Mouse (Mus musculus): ENCODE measurements around the gene Nell2. TPM values are rescaled to one million over a fixed set of nuclear protein-coding genes. Genes with fewer than 3 reads are reported as not detected.

The Nell2 gene
- polyA plus RNA-seq, 1 experiment, result not detected

DNA sequence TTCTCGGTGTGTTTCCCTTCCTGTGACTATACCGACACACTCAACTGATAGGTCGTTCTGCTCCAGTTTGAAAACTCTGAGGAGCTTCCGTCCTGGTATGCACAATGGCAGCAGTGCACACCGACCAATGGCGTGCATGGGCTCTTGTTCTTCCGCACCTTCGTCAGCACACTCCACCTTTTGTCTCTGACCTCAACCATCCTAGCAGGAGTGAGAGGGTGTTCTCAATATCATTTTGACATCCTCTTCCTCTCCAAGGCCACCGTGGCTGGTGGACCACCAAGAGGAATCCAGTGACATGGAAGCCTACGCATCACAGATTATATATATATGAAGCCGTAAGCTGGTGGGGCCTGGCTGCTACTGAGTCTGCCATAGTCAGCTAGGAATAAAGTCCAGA lies 282.8 kb downstream of the Nell2 start:
- no peak for TF ChIP-seq GATA1 (IDR thresholded peaks at IDR 0.05; ENCODE audit: low read length)

DNA sequence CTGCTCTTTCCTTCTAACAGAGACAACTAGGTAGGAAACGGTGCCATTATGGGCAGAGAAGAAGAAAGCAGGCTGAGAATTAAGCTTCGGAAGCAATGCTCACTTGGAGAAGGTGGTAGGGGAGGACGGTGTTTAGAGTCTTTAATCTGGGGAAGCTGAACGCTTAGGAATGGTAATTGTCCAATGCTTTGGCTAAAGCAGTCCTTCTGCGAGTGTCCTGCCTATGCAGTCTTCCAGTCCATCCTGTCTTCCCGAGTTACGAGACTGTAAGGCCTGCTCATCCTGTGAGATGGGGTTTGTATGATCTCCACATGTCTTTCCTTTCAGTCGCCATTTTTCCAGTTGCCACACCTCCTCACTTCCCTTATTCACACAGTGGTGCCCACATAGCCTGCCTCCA lies 284.5 kb downstream of the Nell2 start:
- no peak for TF ChIP-seq GATA1 (IDR thresholded peaks at IDR 0.05; ENCODE audit: low read length)

DNA sequence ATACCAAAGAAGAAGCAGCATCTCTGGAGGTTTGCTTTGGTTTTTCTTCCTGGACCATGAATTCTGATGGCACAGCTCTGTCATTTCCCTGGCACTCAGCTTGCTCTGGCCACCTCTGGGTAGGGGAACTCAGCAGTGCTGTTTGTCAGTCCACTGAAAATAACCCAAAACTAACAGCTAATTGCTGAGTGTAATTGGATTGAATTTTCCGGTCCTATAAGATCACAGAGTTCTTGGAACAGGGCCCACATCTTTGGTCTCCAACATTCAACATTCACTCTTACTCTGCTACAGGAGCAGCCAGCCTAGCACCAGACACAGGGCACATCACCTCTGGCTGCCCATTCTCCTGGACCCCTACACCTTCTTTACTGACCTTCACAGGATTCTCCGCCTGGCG lies 287.2 kb downstream of the Nell2 start:
- no peak for TF ChIP-seq GATA1 (IDR thresholded peaks at IDR 0.05; ENCODE audit: low read length)

DNA sequence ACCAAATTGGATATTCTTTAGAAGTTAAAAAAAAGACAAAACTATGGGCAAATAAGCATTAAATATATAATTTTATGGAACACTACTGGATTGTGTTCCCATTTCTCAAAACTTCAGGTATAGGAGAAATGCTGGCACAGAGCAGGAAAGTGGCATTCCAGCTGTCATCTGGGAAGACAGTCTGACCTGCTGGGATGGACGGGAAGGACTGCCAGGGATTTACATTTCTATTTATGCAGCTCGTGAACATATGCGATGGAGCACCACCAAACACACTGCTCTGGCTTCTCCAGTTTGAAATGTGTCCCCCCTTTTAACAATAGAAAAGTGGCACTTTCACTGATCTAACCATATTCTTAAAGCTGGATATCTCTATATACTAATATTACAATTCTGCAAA lies 291.9 kb downstream of the Nell2 start:
- no peak for TF ChIP-seq GATA1 (IDR thresholded peaks at IDR 0.05; ENCODE audit: low read length)

DNA sequence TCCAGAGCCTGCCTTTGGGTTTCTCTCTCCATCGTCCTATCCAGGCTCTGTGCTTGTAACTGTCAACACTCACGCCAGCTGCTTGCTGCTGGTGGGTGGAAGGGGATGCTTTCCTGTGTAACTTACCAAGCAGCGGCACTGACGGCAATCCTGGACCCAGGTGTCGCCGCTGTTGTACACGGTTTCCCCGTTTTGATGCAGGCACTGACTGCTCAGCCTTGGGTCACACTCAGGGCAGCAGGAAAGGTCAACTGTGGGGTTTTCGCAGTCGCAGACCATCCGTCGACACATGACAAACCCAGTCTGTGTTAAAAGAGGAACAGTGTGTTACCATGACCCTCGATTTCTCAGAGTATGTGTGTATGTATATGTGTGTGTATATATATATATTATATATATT lies 297.2 kb downstream of the Nell2 start:
- TF ChIP-seq GATA1 (IDR thresholded peaks at IDR 0.05; ENCODE audit: low read length), result no peak

DNA sequence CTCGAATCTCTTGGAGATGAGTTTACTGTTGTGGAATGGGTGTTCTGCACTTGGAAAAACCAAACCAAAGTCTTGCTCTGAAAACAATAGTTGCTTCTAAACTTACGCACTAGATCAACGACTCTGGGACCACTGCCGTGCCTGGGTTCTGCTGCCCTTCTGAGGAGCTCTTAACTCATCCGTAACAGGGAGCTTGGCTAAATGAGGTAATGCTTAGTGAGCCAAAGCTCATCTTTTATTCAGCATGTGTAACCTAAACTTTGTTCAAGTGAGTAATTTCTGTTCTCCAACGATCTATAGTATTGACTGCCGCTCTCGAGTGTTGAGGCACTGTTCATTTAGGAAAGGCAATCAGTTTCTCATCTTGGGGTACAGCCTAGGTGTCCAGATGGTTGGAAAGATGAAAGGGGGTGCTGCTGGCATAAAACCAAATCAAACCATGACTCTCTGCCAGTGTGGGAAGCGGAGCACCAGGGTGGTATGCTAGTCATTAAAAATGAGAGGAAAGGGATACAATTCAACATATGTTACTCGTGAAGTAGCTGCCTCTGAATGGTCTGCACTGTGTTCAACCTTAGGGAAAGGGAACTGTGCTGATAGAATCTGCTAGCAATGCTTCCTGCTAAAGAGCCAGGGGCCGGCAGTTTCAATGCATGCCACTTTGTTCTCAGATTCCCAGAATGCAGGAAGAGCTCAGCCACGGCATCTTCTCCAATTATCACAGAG lies 311.6 kb downstream of the Nell2 start:
- TF ChIP-seq GATA1 (IDR thresholded peaks at IDR 0.05; ENCODE audit: low read length), result no peak

DNA sequence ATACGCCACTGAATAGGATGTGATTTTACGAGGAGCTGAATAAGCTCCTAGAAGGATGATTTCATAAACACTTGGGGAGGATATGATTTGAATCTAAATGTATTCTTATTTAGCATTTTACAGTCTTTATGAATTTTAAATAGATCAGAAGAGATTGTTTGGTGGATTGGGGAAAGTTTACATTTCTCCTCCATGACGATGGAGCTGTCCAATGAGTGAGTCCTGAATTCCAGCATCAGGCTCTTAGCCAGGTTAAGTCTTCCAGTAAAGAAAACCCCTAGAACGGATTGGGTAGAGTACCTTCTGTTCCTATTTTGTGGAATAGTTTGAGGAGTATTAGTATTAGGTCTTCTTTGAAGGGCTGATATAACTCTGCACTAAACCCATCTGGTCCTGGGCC lies 317.8 kb downstream of the Nell2 start:
- no peak for TF ChIP-seq GATA1 (IDR thresholded peaks at IDR 0.05; ENCODE audit: low read length)

DNA sequence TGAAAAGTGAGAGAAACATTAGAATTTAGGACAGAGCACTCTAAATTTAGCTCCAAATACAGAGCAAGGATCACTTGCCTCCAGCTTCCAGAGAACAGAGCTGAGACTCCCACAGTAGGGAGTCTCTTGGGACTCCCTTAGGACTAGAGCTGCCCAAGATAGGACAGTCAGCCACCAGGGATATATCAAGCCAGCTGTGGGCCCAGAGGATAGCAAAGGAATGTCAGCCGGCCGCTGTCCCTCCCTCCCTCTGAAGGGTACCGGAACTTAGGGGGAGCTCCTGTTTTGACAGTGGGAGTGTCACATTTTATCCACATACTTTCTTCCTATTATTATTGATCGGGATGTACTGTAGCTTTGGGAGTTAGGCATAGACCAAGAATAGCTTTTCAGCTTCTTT lies 319.2 kb downstream of the Nell2 start:
- TF ChIP-seq GATA1 (IDR thresholded peaks at IDR 0.05; ENCODE audit: low read length), result no peak

DNA sequence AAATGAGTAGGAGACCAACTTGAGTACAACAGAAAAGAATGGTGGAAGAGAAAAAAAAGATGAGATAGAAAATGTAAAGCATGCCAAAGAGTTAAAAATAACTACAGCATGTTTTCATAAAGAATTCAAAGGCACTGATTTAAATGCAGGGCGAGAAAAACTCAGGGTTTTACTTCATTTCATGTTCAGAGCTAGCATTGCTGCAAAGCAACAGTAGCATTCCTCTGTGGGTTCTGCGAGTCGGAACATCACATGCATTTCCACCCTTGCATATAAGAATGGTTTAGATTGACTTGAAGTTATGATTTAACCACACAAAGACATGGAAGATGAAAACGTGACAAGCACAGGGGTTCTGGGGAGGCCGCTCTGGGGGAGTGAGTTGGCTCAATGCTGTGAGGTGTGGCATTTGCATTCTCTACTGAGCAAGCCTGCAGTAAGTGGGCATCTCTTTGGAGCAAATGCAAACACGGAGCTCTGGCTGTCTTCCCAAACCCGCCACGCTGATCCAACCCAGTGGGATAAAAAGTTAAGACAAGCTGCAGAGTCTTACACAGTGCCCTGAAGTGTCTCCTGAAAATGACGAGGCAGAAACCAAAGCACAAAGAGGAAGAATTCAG lies 334.6 kb downstream of the Nell2 start:
- no peak for TF ChIP-seq GATA1 (IDR thresholded peaks at IDR 0.05; ENCODE audit: low read length)

DNA sequence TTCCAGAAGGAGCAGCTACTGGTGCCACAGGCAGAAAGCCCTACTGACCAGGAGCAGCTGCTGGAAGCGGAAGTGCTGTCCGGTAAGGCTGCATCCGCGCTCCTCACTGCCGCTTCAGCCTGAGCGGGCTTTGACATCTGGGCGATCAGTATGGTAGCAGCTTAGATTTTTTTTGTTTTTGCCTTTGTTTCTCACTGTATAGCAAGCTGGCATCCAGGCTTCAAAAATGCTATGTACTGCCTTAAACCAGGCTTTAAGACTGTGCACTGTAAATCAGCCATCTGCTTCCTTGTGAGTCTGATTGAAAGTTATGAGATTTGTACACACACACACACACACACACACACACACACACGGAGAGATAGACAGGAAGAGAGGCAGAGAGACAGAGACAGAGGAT lies 335.4 kb downstream of the Nell2 start:
- no peak for TF ChIP-seq GATA1 (IDR thresholded peaks at IDR 0.05; ENCODE audit: low read length)

DNA sequence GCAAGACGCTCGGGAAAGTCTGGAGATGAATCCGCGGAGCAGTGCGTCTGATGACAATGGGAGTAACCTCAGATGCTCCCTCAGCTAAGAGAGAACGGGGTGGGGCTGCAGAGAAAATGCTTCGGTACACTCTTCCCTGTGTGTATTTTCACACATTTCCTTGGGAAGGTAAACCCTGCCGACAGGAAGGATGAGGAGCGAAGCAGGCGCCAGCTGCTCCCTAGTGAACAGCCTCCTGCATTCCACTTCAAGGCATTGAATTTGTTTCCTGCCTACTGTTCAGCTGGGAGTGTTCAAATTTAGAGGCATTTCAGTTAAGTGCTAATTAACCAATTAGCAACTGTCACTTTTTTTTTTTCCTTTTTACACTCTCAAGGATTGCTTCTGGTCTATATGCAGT lies 342.1 kb downstream of the Nell2 start:
- TF ChIP-seq GATA1 (IDR thresholded peaks at IDR 0.05; ENCODE audit: low read length), result no peak

DNA sequence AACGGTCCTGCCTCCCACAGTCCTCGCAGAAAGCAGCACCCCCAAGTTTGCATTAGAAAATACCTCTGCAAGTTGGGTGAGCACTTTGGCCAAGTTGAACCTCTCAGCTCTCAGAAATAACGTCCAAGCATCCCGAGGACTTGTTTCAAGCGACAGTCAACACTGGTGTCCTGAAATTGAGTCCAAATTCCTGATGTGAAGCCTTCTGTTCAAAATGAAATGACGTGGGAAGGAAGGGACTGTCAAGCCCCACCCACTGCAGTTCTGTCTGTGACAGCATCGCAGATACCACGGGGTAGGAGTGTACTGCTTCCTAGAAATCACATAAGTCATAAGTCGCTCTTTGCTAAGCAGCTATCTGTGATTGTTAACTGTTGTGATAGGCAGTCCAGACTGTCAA lies 342.9 kb downstream of the Nell2 start:
- TF ChIP-seq GATA1 (IDR thresholded peaks at IDR 0.05; ENCODE audit: low read length), result no peak

DNA sequence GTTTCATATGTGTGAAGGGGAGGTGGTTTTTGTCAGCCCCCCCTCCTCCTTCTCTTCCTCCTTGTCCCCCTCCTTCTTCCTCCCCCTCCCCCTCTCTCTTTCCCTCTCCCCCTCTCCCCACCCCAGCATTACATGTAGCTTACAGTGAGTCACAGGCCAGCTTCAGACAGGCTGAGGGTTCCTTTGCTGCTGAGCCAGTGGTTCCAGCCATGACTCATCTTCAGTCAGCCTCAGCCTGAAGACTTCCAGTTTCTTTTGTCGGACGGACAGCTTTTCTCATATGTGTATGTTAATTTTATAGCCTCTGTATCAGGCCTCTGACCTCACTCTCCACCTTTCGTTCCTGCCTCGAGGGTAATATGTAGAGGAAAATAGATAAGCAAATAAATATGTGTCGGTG lies 344.9 kb downstream of the Nell2 start:
- TF ChIP-seq GATA1 (IDR thresholded peaks at IDR 0.05; ENCODE audit: low read length), result no peak

DNA sequence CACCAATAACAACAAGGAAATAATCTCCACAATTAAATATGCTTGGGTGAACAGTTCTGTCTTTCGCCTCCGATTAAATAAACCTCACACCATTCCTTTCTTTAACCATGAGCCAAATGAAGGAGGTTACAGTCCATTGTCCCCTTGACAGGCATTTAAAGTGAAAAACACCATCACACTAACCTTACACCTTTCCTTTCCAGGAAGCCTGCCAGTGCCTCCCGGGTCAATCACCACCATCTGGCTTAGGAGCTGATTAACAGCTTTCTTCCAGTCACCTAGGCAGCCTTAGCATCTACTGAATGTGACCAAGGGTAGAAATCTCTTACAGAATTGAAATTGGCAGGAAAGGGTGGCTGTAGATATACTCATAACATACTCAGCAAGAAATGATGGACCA lies 371.5 kb downstream of the Nell2 start:
- no peak for TF ChIP-seq GATA1 (IDR thresholded peaks at IDR 0.05; ENCODE audit: low read length)

DNA sequence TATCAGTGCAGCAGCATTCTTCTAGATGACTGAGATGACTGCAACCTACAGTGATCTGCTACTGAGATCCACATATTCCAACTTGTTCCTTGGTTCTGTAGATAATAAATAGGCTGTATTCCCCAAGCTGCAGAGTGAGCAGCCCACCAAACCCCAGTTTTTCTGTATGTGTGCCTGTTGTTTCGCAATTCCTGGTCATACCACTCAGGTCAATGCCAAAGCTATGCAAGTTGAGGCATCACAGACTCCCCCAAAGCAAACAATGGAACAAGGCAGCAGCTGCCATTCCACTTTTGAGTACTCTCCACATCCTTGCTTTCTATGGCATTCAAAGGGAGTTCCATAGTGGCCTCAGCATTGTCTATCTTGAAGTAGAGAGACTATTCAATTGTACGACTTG lies 383.2 kb downstream of the Nell2 start:
- TF ChIP-seq GATA1 (IDR thresholded peaks at IDR 0.05; ENCODE audit: low read length), result no peak

DNA sequence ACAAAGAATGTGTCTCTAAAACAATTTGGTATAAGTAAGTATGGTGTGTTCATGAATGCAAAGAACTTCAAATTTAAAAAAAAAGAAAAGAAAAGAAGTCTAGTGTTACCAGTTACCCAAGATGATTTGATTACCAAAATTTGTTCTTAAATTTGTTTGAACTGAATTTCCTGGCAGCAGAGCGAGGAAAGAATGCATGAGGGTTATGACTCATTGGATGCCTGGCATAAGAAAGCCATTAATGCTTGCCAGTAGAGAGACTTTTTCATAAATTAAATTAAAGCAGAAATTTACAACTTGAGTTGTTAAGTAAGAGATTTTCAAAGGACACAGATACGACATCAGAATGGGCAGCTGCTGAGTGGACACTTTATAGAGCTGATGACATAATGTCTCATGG lies 384.2 kb downstream of the Nell2 start:
- no peak for TF ChIP-seq GATA1 (IDR thresholded peaks at IDR 0.05; ENCODE audit: low read length)

DNA sequence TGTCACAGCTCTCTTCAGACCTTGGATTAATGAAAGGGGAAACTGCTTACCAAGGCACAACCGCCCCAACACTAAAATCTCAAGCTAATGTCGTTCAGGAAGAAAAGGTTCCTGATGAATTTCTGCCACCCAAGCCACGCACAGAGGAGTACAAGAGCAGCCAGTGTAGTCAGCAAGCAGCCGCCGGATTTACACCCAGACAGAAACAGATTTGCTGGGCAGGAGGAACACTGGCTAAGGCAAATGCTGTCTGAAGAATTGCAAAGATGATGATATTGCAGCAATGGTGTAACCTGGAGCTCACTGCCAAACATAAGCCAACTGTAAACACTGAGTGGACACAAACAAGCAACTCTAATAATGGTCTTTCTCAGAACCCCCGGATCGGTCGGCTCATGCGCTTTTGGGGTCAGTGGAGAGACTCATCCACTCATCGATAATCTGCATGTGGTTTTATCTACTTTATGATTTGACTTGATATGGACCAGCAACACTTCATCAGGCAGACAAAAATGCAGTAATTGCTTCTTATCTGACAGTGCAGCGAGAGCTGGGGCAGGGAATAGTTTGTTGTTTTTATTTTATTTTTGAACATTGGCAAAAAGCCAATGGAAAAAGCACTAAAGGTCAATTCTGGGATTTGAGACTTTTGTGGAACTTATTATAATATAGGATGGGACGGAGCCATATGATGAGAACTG lies 389.5 kb downstream of the Nell2 start:
- TF ChIP-seq GATA1 (IDR thresholded peaks at IDR 0.05; ENCODE audit: low read length), result no peak

Data from G1E-ER4 (cell line).